Mouse (Mus musculus) stomach, postnatal 0 days (tissue): ENCODE measurements at regions not wholly inside any gene's neighbourhood (a gene's known extent, or its start where the extent isn't known, plus 50 kb on each side); places are given as distances from the start of the nearest gene placed in this dataset.
A peak's percentile ranks its signal among the peaks of the same experiment; 100 is the strongest.

Experiments
- ATAC-seq: fragments of 200-750 bp; cut with Nextera tagmentation; 2 replicates; pipeline ENCODE4 v1.8.0; 2017; ENCODE audit not compliant: low FRiP score, low TSS enrichment
- DNase-seq: peaks from one replicate; pipeline ENCODE4 v3.0.0-alpha.2; 2016; ENCODE audit warnings: low spot score
- H3K27ac ChIP-seq: fragments of 300-500 bp; sonication (generic); replicated peaks from 2 replicates; pipeline ENCODE4 v1.5.1; 2014; ENCODE audit warnings: mild to moderate bottlenecking, control low read depth
- H3K27me3 ChIP-seq: fragments of 300-500 bp; sonication (generic); 2 replicates; pipeline ENCODE4 v1.6.1; 2014; ENCODE audit warnings: low read length; ENCODE audit not compliant: control insufficient read depth, insufficient read depth
- H3K36me3 ChIP-seq: fragments of 300-500 bp; sonication (generic); 2 replicates; pipeline ENCODE4 v1.6.1; 2014; ENCODE audit warnings: low read length, mixed read lengths; ENCODE audit not compliant: control insufficient read depth, insufficient read depth
- H3K4me1 ChIP-seq: fragments of 300-500 bp; sonication (generic); replicated peaks from 2 replicates; pipeline ENCODE4 v1.6.1; 2014; ENCODE audit warnings: antibody characterized with exemption; ENCODE audit not compliant: control insufficient read depth, insufficient read depth
- H3K4me2 ChIP-seq: fragments of 300-500 bp; sonication (generic); replicated peaks from 2 replicates; pipeline ENCODE4 v1.6.1; 2014; ENCODE audit warnings: low read depth, mild to moderate bottlenecking, control low read depth, moderate library complexity
- H3K4me3 ChIP-seq: fragments of 300-500 bp; sonication (generic); 2 replicates; pipeline ENCODE4 v1.5.1; 2014; ENCODE audit warnings: low read depth, low read length, control low read depth
- H3K9ac ChIP-seq: fragments of 300-500 bp; sonication (generic); 2 replicates; pipeline ENCODE4 v1.6.1; 2014; ENCODE audit warnings: mild to moderate bottlenecking, low read length, control low read depth, mixed read lengths
- H3K9me3 ChIP-seq: fragments of 300-500 bp; sonication (generic); 2 replicates; pipeline ENCODE4 v1.6.1; 2016; ENCODE audit warnings: low read length; ENCODE audit not compliant: control insufficient read depth
- CTCF ChIP-seq: IDR thresholded peaks from 2 replicates; pipeline ENCODE4 v1.5.1; 2016; ENCODE audit warnings: antibody characterized with exemption, low read depth, mild to moderate bottlenecking, moderate library complexity
- EP300 ChIP-seq: optimal IDR thresholded peaks from 2 replicates; pipeline ENCODE3; 2016; ENCODE audit warnings: antibody characterized with exemption
- WGBS: fragments of 180-500 bp; shearing (Covaris S2); extraction: QIAGEN DNeasy Blood & Tissue Kit; methylation state at CpG from one replicate; pipeline ENCODE4 v1.1.7; 2014; 5-methylcytosine and 5-hydroxymethylcytosine counted together

- ATAC-seq (no peak), DNase-seq (no peak)
- H3K9me3 ChIP-seq = no peaks in the 10 kb centered on the region
- no peak overlapping the region for H3K27ac ChIP-seq
- no peaks in the 10 kb centered on the region for H3K27me3 ChIP-seq
- no peaks in the 10 kb centered on the region for H3K36me3 ChIP-seq
- TF ChIP-seq EP300 = no peak
- no peak for TF ChIP-seq CTCF
- no peaks in the 10 kb centered on the region for H3K4me1 ChIP-seq
- 65% methylated on average over 6 of the region's 6 CpGs for WGBS
- no peak overlapping the region for H3K4me2 ChIP-seq
- H3K9ac ChIP-seq = no peak overlapping the region
- H3K4me3 ChIP-seq = no peak overlapping the region
These were observed 240.8 kb upstream of the Pard3b start for GRCm38 (mm10) chr1:61397796-61398195.

GRCm38 (mm10) chr1:61402339-61402738, 236.3 kb upstream of the Pard3b start:
- Histone ChIP-seq H3K36me3 (no peaks in the 10 kb centered on the region), H3K4me1 (no peaks in the 10 kb centered on the region), H3K27me3 (no peaks in the 10 kb centered on the region), H3K4me3 (no peak overlapping the region), H3K27ac (no peak overlapping the region), H3K9me3 (no peaks in the 10 kb centered on the region), H3K4me2 (peak overlapping the region; percentile 9), H3K9ac (no peak overlapping the region)
- TF ChIP-seq EP300 (no peak), CTCF (no peak)
- ATAC-seq (no peak), DNase-seq (peak; percentile 25)
- 40% methylated on average over 8 of the region's 8 CpGs for WGBS

DNA sequence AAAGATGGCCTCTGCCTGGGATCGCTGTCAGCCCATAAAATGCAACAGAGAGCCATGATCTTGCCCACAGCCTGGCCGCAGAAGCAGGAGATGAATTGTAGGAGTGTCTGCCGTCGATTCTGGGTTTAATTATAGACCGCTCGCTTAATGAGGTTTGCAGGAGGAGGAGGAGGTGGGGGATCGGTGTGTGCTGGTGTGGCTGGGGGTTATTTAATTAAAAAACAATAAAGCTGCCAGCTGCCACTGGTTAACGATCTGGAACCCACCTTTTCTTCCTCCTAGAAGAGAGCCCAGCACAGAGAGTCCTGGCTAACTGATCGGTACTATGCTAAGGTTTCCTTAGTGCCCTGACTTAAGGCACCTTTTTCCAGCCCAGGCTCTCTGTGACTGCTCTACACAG, 231.4 kb upstream of the Pard3b start:
- 72% methylated on average over 9 of the region's 9 CpGs for WGBS
- ATAC-seq (no peak), DNase-seq (no peak)
- no peak overlapping the region for H3K4me3 ChIP-seq
- no peaks in the 10 kb centered on the region for H3K36me3 ChIP-seq
- H3K4me1 ChIP-seq = no peaks in the 10 kb centered on the region
- H3K27me3 ChIP-seq = no peaks in the 10 kb centered on the region
- H3K27ac ChIP-seq = no peak overlapping the region
- H3K4me2 ChIP-seq = no peak overlapping the region
- TF ChIP-seq CTCF = no peak
- TF ChIP-seq EP300 = no peak
- H3K9ac ChIP-seq = no peak overlapping the region
- no peaks in the 10 kb centered on the region for H3K9me3 ChIP-seq

DNA sequence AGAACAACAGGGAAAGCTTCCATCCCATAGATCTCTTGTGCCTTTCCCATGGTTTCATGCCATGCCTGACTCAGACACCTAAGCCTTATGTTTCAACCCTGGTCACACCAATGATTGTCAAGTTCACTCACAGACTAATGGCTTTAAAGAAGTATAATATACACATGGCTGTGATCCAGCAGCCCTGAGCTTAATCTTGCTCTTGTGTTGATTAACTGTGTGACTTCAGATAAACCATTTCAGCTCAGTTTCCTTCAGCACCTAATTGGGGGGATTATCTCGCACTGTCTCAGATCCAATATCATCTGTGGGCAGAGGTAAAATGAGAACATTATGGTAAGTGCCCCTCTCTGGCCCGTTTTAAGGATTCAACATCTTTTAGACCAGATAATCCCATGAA, 223.9 kb upstream of the Pard3b start:
- TF ChIP-seq CTCF = no peak
- TF ChIP-seq EP300 = no peak
- Histone ChIP-seq H3K36me3 (no peaks in the 10 kb centered on the region), H3K4me2 (no peak overlapping the region), H3K4me3 (no peak overlapping the region), H3K9ac (no peak overlapping the region), H3K27ac (no peak overlapping the region), H3K9me3 (no peaks in the 10 kb centered on the region), H3K4me1 (no peaks in the 10 kb centered on the region), H3K27me3 (no peaks in the 10 kb centered on the region)
- DNase-seq (no peak), ATAC-seq (no peak)
- 31% methylated on average over 2 of the region's 2 CpGs for WGBS

DNA sequence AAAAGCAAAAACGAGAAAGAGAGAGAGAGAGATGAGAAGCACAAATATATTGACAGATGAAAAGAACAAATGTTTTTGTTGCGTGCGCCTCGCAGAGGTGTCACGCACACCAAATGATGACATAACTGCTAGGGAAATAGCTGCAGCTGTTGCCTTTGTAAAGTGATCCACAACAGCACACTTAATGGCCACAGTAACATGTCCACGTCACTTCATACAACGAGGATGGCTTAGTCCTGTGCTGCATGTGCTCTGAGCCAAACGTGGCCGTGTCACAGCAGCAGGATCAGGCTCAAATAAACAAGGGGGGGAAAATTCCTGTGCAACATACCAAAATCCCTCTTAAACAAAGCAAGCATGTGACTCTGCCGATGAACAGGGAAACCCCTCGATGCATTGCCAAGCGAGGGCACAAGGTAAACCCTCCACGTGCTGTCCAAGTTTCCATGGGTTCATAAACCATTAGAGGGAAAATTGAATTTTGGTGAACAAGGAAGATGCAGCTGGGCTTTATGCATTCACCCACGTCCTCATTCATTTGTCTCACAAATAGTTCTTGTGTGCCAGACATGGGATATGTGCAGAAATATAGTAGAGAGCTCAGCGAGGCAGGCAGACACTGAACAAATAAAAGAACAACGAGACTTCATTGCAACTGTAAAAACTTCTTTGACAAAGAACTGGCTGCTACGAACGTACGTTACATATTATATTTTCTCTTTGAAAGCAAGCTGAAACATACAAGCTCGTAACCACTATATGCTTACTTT, 223.0 kb upstream of the Pard3b start:
- DNase-seq = no peak

DNA sequence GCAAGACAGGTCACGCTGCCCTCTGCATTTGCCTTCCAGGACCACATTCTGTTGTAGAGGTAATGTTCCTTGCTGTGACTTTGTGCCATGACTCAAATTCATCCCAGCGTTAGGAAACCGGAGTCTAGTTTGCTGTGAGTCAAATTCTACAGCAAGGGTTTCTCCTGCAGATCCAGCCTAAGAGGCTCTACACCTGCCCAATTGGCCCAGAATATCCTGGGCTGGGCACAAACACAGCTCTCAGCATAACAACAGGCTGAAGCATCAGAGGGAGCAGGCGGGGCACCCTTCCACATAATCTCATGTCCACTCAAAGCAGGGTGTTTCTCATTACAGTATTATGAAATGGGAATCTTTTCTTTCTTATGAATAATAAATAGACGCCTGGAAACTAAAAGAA, 220.2 kb upstream of the Pard3b start:
- TF ChIP-seq CTCF = no peak
- no peak for TF ChIP-seq EP300
- WGBS = 77% methylated on average over 5 of the region's 5 CpGs
- DNase-seq (no peak), ATAC-seq (no peak)
- Histone ChIP-seq H3K9me3 (no peaks in the 10 kb centered on the region), H3K9ac (no peak overlapping the region), H3K27ac (no peak overlapping the region), H3K4me3 (no peak overlapping the region), H3K4me2 (no peak overlapping the region), H3K36me3 (no peaks in the 10 kb centered on the region), H3K27me3 (no peaks in the 10 kb centered on the region), H3K4me1 (no peaks in the 10 kb centered on the region)

More for the DNA sequence above, 223.0 kb upstream of the Pard3b start:
- no peak overlapping the region for H3K4me3 ChIP-seq
- WGBS = 46% methylated on average over 20 of the region's 20 CpGs
- no peaks in the 10 kb centered on the region for H3K4me1 ChIP-seq
- no peak overlapping the region for H3K9ac ChIP-seq
- TF ChIP-seq EP300 (no peak), CTCF (no peak)
- no peaks in the 10 kb centered on the region for H3K27me3 ChIP-seq
- no peaks in the 10 kb centered on the region for H3K36me3 ChIP-seq
- no peak overlapping the region for H3K4me2 ChIP-seq
- H3K27ac ChIP-seq = no peak overlapping the region
- no peak for ATAC-seq
- no peaks in the 10 kb centered on the region for H3K9me3 ChIP-seq
